Mouse (Mus musculus) natural killer cell, adult 2 months (primary cell): Measurements from ENCODE around the gene Zcchc10.
"Not testable (repeated sequence)": the region's sequence is repeated elsewhere in the genome, so short reads cannot be mapped to it uniquely, and the experiment has no call there.

Experiments used
- DNase-seq, 2 experiments: peaks; one replicate each; pipeline ENCODE4 v3.0.0; 2022; ENCODE audit warnings: low spot score in 2 of 2

The Zcchc10 gene

GRCm38 (mm10) chr11:53316996-53317395 is 7.5 kb upstream of the Zcchc10 start:
- DNase-seq, result no peak

- DNase-seq, result no peak
Observed at GRCm38 (mm10) chr11:53318041-53318440, 6.4 kb upstream of the Zcchc10 start.

DNA sequence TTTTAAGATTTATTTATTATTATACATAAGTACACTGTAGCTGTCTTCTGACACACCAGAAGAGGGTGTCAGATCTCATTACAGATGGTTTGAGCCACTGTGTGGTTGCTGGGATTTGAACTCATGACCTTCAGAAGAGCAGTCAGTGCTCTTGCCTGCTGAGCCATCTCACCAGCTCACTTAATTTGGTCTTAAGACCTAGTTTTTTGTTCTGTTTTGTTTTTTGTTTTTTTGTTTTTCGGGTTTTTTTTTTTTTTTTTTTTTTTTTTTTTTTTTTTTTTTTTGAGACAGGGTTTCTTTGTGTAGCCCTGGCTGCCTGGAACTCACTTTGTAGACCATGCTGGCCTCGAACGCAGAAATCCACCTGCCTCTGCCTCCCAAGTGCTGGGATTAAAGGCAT is 5.9 kb upstream of the Zcchc10 start:
- not testable (repeated sequence) for DNase-seq

DNA sequence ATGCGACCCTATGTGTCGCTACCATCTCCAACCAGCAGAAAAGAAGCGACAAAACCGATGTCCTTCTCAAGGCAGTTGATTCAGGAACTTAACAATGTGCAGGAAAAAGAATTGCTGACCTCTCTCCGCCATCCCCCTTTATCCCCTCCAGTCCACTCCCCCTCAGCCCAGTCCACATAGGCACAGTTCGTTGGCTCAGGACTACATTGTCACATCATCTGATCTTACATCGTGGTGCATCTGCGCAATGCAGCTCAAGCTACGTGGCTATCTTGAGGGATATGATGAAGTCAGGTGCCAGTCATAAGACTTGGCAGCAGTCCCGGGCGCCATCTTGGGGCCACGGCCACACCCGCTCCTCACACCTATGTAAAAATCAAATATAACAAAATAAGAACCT is 4.6 kb upstream of the Zcchc10 start:
- not testable (repeated sequence) for DNase-seq

DNA sequence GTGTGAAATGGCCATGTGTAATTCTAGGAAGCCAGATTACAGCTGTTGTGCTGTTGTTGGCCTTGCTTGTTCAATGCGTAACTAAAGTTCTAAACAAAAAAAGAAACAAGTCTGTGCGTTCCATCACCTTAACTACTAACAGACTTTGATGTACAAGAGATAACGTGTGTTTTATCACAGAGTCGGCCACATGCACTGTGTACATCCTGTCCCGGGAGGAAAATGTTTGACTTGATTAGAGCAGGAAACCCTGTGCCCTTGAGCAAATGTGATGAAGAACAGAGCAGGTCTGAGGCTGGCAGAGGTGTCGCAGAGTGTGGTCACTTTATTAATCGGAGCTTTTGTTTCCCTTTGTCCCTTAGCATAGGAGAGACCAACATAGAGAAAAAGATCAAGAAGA is 5.8 kb downstream of the Zcchc10 start:
- no peak for DNase-seq

DNA sequence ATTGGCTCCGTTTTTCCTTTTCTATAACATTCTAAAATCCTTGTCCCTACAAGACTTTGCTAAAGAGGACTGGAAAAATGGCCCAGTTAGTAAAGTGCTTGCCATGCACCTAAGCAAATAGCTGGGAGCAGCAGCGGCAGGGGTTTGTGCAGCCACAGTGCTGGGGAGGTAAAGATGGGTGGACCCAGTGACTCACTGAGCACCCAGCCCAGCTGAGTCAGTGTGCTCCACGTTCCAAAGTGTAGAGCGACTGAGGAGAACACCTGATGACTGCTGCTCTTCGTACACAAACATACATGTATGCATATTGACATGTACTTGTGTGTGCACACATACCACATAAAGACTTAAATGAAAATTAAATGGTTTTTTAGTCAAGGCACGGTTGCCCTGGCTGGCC is 6.6 kb downstream of the Zcchc10 start:
- no peak for DNase-seq

- DNase-seq, result no peak
Observed at GRCm38 (mm10) chr11:53332076-53332680, 7.7 kb downstream of the Zcchc10 start.

- no peak for DNase-seq
Observed at GRCm38 (mm10) chr11:53335505-53336181, 11.2 kb downstream of the Zcchc10 start.

DNA sequence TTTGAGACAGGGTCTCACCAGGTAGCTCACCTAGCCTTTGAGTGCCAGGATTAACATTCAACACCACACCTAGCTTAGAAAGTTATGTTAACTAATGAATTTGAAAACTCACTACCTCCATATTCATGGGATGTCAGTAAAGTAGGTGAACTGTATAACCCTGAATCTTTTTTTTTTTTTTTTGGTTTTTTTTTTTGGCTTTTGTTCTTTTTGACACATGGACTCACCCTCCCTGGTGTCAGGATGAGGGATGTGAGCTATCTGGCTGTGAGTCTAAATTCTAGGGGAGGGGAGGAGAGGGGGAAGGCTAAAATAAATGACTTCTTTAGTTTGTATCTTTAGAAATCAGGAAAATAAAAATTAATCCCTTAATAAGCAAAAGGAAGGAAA is 11.7 kb downstream of the Zcchc10 start:
- DNase-seq, result no peak

- DNase-seq, result no peak
Observed at GRCm38 (mm10) chr11:53336924-53337323, 12.4 kb downstream of the Zcchc10 start.

- DNase-seq, result no peak
Observed at GRCm38 (mm10) chr11:53337684-53338083, 13.2 kb downstream of the Zcchc10 start.

GRCm38 (mm10) chr11:53341019-53341418 is 16.5 kb downstream of the Zcchc10 start:
- DNase-seq, result not testable (repeated sequence)

DNA sequence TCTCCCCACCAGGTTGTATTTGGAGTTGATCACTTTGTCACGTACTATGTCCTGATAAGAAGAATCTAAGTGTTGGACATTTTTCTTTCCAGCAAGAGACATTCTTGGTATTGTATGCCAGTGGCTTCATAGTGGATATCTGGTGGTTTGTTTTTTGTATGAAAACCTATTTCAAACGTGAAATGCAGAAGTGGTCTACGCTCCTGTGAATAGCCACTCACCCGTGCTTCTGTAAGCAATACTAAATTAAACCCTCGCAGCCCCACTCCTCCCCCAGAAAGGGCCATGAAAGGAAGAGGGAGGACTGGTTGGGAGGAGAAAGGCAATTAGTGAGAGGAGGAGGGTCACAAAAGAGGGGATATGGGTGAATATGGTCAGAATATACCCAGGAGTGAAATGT is 18.2 kb downstream of the Zcchc10 start:
- peak in 1 of 2 experiments; percentile 37 for DNase-seq

- no peak for DNase-seq
Observed at GRCm38 (mm10) chr11:53345328-53345727, 20.8 kb downstream of the Zcchc10 start.

GRCm38 (mm10) chr11:53345738-53346137 is 21.3 kb downstream of the Zcchc10 start:
- no peak for DNase-seq

GRCm38 (mm10) chr11:53350291-53351223 is 26.1 kb downstream of the Zcchc10 start, which contains the start of gene Aff4:
TSS of gene Aff4 (plus strand) at chr11:53350833.
- DNase-seq, result peak; percentile 82 to 88

GRCm38 (mm10) chr11:53351224-53351942 is 26.9 kb downstream of the Zcchc10 start:
- DNase-seq, result peak; percentile 48 to 56

GRCm38 (mm10) chr11:53351943-53352590 is 27.6 kb downstream of the Zcchc10 start:
- no peak for DNase-seq

- DNase-seq, result no peak
Observed at GRCm38 (mm10) chr11:53358504-53359155, 34.2 kb downstream of the Zcchc10 start.

GRCm38 (mm10) chr11:53367032-53367431 is 42.6 kb downstream of the Zcchc10 start:
- no peak for DNase-seq

GRCm38 (mm10) chr11:53378918-53379317 is 54.4 kb downstream of the Zcchc10 start:
- no peak for DNase-seq
